Mouse (Mus musculus): ENCODE results near the gene Vps52. TPM values are rescaled to one million over a fixed set of nuclear protein-coding genes. Genes with fewer than 3 reads are reported as not detected.

Gene Vps52
- 10 to 100 TPM; 36.3 to 36.8 TPM for total RNA-seq (2021)

- intact Hi-C loops (cut with DNase I) = no loop called here
- peak; percentile 98 for DNase-seq
Observed at GRCm38 (mm10) chr17:33955555-33956214, at the start of gene Vps52, which contains the start of gene Rps18. Vps52 (plus strand) TSS chr17:33955812. Rps18 (minus strand) TSS chr17:33956001.

- intact Hi-C loops (cut with DNase I) = no loop called here
- DNase-seq = peak; percentile 50 to 56
Observed at GRCm38 (mm10) chr17:33908331-33909076, 47.1 kb upstream of the Vps52 start.

- DNase-seq = peak; percentile 99
- intact Hi-C loops (cut with DNase I) = no loop called here
Observed at GRCm38 (mm10) chr17:33909077-33909868, 46.3 kb upstream of the Vps52 start, which contains the start of gene Daxx. Daxx (plus strand) TSS chr17:33909414.

GRCm38 (mm10) chr17:33909869-33910250 lies 45.8 kb upstream of the Vps52 start:
- intact Hi-C loops (cut with DNase I) = no loop called here
- DNase-seq = peak; percentile 65 to 66

GRCm38 (mm10) chr17:33910346-33911051 lies 45.1 kb upstream of the Vps52 start:
- DNase-seq = no peak
- intact Hi-C loops (cut with DNase I) = no loop called here

- DNase-seq = no peak
- intact Hi-C loops (cut with DNase I) = no loop called here
Observed at GRCm38 (mm10) chr17:33911052-33911812, 44.4 kb upstream of the Vps52 start.

- intact Hi-C loops (cut with DNase I) = no loop called here
- no peak for DNase-seq
Observed at GRCm38 (mm10) chr17:33911813-33912414, 43.7 kb upstream of the Vps52 start.

- intact Hi-C loops (cut with DNase I) = no loop called here
Observed at GRCm38 (mm10) chr17:33913264-33913663, 42.3 kb upstream of the Vps52 start.

GRCm38 (mm10) chr17:33913905-33914304 lies 41.7 kb upstream of the Vps52 start:
- intact Hi-C loops (cut with DNase I) = no loop called here
- no peak for DNase-seq

More at GRCm38 (mm10) chr17:33913264-33913663, 42.3 kb upstream of the Vps52 start:
- DNase-seq = no peak

- intact Hi-C loops (cut with DNase I) = no loop called here
- no peak for DNase-seq
Observed at GRCm38 (mm10) chr17:33914969-33915391, 40.6 kb upstream of the Vps52 start.

- DNase-seq = peak; percentile 96 to 98
- intact Hi-C loops (cut with DNase I) = no loop called here
Observed at GRCm38 (mm10) chr17:33915671-33916250, 39.9 kb upstream of the Vps52 start, which contains the start of the genes Tapbp and Zbtb22. Tapbp (plus strand) TSS chr17:33915899. Zbtb22 (plus strand) TSS chr17:33915904.

- peak in 1 of 2 experiments; percentile 46 for DNase-seq
- intact Hi-C loops (cut with DNase I) = no loop called here
Observed at GRCm38 (mm10) chr17:33916294-33916693, 39.3 kb upstream of the Vps52 start.

- no peak for DNase-seq
- intact Hi-C loops (cut with DNase I) = no loop called here
Observed at GRCm38 (mm10) chr17:33916847-33917655, 38.6 kb upstream of the Vps52 start.

- DNase-seq = no peak
- intact Hi-C loops (cut with DNase I) = no loop called here
Observed at GRCm38 (mm10) chr17:33917656-33918292, 37.8 kb upstream of the Vps52 start.

GRCm38 (mm10) chr17:33918293-33919203 lies 37.1 kb upstream of the Vps52 start:
- peak in 1 of 2 experiments; percentile 39 for DNase-seq
- intact Hi-C loops (cut with DNase I) = no loop called here
